Mouse (Mus musculus) erythroblast, embryonic 14.5 days (primary cell): ENCODE results near the gene Tcf7l1.

Experiments
- GATA1 ChIP-seq: IDR thresholded peaks from 2 replicates; pipeline ENCODE4 v1.6.1; 2012; ENCODE audit warnings: low read length, inconsistent platforms, mixed read lengths
- TAL1 ChIP-seq: IDR thresholded peaks from 3 replicates; pipeline ENCODE4 v1.6.1; 2012; ENCODE audit warnings: low read length, inconsistent platforms, mixed read lengths

DNA sequence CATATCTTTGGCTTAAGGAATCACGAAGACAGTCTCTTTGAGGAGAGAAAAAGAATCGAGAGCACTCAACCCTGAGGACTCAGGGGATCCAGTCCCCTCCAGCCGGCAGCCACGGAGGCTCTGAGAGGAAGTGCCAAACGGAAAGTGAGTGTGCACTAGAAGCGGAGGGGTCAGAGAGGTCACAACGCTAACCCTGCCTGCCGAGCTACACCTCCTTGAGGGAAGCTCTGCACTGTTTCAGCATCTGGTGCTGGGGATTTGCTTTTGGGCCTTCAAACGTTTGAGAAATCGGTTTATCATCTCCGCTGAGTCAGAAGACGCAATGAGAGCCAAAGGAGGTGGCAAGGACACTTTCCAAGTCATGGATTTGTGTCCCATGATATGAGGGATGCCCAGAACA lies 53.8 kb downstream of the Tcf7l1 start:
- TF ChIP-seq GATA1 (no peak), TAL1 (no peak)
